Mouse (Mus musculus): ENCODE data around the gene Adar.

The Adar gene

DNA sequence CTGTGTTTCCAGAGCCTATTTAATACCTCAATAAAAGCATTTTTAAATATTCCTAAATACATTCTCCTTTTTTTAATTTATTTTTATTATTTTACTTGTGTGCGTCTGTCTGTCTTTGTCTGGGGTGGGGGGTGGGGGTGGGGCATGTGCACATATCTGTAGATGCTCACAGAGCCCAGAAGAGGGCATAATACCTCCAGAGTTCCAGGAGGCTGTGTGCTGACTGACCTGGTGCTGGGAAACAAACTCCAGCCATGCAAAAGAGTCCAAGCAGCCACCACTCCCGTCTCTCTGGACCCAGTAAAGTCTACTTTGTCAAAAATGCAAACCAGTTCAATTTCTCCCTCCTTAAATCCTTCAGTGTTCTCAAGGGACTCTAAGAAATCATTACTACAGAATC is 79.8 kb downstream of the Adar start:
- DNase-seq (ENCODE audit: low read depth, low spot score): no peak

DNA sequence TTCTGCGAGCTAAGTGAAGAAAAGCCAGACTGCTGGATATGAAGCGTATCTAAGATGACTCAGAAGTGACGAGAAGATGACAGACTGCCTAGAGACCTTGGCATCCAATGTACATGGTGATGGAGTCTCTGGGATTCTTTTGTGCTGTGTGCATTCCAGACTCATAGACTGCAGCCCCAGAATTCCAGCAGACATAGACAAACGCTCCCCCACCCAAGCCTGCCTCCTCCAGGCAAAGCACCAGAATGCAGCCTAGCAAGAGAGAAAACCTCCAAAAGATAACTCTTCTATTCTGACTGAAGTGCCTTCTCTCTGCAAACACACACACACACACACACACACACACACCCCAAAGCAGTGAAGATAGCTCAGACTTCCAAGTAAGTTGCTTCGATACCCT is 80.9 kb downstream of the Adar start:
- no peak for DNase-seq (ENCODE audit: low read depth, low spot score)

DNA sequence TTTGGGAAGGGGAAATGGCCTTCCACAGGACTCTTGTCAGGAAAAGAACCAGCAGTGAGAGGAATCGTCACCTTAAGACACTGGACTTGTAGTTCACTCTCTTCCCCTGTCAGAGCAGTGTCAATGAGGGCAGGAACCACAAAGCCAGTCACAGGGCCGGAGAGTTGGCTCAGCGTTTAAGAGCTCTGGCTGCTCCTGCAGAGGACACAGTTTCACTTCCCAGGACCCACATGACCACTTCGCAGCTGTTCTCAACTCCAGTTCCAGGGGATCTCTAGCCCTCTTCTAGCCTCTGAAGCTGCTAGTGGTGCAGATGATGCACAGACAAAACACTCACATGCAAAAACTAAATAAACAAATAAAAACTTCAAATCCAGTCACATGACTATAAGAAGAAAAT is 81.5 kb downstream of the Adar start:
- no peak for DNase-seq (ENCODE audit: low read depth, low spot score)

DNA sequence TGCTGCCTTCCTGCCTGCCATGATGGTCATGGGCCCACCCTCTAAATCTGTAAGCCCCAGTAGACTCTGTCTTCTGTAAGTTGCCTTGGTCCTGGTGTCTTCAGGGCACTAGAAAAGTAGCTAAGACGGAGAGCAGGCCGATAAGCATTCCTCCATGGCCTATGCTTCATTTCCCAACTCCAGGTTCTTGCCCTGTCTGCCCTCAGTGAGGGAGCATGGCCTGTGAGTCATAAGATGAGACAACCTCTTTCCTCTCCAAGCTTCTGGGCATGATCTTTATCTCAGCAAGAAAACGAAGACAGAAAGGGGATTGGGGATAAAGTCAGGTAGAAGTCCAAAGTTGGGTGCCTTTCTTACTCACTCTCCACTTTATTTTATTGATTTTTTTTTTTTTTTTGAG is 83.7 kb downstream of the Adar start:
- DNase-seq (ENCODE audit: low read depth, low spot score): no peak

DNA sequence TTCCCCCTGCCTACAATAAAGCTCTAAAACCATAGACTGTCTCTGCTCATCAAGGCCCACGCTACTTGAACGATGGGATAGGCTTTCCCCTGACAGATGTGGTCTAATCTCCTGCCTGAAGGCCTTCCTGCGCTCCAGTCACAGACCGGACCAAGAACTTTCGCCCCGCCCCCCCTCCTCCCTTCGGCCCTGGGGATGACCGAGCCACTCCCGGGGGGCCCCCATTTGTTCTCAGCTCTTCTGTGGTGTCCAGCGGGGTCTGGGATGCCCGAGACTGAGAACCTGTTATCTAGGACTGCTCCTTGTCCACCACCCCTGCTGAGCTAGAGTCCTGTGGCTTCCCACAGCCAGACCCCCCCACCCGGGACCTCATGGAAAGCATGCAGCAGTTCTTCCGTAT is 84.7 kb downstream of the Adar start:
- DNase-seq (ENCODE audit: low read depth, low spot score): no peak

DNA sequence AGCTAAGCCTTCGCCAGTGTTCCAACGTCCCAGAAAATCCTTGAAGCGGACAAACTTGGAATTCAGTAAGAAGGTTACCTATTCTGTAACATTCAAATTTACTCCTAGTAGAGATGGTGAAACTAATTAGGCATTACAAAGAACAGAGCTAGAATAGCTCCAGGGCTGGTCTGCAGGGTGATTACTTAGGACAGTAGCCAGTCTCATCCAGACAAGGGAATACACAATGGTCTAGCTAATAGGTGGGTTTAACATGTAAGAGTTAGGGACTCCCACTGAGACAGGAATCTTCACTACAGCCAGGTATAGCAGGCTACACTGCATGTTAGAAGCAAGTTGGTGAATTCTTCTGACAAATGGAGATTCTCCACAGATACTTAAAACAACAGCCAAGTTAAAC is 85.3 kb downstream of the Adar start:
- peak; percentile 67 for DNase-seq (ENCODE audit: low read depth, low spot score)

DNA sequence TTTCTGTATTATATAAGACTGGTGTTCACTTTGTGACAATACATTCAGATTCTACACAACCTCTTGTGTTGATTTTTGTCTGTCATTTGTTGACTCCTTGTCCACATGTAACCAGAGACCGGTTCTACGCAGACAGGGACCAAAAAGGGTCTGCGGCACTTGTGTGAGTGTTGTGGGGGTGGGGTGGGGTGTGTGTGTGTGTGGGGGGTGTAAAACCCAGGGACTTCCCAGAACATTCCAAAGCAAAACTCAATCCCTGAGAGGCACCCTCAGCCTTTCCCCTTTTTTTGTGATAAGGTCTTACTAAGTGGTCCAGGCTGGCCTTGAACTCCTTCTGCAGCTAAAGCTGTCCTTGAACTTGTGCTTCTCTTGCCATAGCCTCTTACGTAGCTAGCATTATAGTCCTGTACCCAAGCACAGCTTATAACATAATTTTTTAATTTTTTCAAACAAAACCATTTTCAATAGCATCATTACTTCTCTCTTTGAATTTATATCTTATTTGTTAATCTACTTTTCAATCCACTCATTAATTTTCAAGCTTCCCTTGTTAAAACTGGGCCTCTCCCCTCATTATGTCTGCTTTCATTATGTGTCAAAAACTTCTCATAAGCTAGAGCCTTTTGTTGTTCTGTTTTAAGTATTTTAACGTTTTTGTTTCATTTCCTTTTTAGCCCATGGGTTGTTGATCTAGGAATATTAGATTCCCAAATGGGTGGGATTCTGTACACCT is 86.1 kb downstream of the Adar start:
- no peak for DNase-seq (ENCODE audit: low read depth, low spot score)

DNA sequence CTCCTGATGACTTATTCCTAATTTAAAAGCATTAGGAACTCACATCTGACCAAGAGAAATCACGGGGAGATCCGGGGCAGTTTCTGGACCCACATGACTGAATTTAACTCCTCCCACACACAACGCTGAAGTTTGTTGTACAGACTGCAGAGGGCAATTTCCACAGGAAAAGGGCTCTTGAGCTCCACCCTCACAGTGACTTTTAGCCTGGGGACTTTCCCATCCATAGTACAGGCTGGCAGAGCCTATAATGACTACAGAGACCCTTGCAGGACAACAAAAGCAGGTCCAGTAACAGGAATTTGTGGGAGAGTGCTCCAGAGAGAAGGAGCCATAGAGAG is 86.7 kb downstream of the Adar start:
- no peak for DNase-seq (ENCODE audit: low read depth, low spot score)

DNA sequence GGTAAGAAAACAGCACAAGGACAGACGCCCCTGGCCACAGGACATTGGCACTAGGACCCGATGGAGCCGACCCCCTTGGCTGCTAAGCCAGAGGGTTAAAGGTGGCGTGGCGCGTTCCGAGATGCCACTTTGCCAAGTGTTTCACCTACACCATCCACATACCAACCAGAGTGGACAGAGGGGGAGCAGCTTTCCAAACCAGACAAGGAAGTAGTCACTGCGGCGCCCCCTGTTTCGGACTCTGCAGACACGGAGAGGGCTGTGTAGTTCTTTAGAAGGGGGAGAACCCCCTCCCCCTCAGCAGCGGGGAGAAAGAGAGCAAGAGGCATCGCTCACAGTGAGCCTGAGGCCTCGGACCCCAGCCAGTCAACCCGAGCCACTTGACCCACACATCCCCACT is 88.1 kb downstream of the Adar start:
- no peak for DNase-seq (ENCODE audit: low read depth, low spot score)
